Mouse (Mus musculus): ENCODE results near the gene Myo6. TPM values are rescaled to one million over a fixed set of nuclear protein-coding genes. Genes with fewer than 3 reads are reported as not detected.

Gene Myo6
- polyA plus RNA-seq, 1 experiment from 2014 or later: 2.7 TPM

- Histone ChIP-seq H3K4me2 (no peak overlapping the region), H3K27ac (replicated peaks) (no peak overlapping the region), H3K27me3 (no peaks in the 10 kb centered on the region), H3K9ac (no peak overlapping the region), H3K4me1 (replicated peaks) (no peaks in the 10 kb centered on the region), H3K36me3 (replicated peaks) (no peaks in the 10 kb centered on the region), H3K9me3 (replicated peaks) (no peaks in the 10 kb centered on the region), H3K4me3 (replicated peaks) (no peak overlapping the region)
- ATAC-seq (ENCODE audit: insufficient read depth): no peak
- 14% methylated on average over 10 of the region's 10 CpGs for WGBS (ENCODE audit: insufficient replicate concordance)
Observed at GRCm38 (mm10) chr9:80252146-80252545, 87.3 kb downstream of the Myo6 start.

DNA sequence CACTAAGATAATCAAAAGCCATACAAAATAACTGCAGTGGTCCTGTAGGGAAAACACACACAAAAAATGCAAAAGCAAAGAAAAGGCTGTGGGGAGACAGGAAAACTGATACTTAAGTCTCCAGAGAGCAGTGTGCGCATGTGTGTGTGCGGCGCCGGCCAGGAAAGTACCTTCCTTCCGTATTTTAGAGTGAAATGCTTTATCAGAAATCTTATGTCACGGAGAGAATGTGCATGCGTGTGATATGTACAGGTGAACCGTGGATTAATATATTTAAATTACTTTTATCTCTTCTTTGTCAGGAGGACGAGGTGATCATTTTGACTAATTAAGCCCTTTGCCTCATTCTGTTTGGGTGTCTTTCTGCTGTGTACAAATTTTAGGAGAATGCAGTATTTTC, 88.4 kb downstream of the Myo6 start:
- Histone ChIP-seq H3K4me2 (no peak overlapping the region), H3K27me3 (no peaks in the 10 kb centered on the region), H3K36me3 (replicated peaks) (no peaks in the 10 kb centered on the region), H3K9me3 (replicated peaks) (no peaks in the 10 kb centered on the region), H3K27ac (replicated peaks) (no peak overlapping the region), H3K4me1 (replicated peaks) (no peaks in the 10 kb centered on the region), H3K4me3 (replicated peaks) (no peak overlapping the region), H3K9ac (no peak overlapping the region)
- WGBS (ENCODE audit: insufficient replicate concordance): 38% methylated on average over 9 of the region's 9 CpGs
- no peak for ATAC-seq (ENCODE audit: insufficient read depth)

DNA sequence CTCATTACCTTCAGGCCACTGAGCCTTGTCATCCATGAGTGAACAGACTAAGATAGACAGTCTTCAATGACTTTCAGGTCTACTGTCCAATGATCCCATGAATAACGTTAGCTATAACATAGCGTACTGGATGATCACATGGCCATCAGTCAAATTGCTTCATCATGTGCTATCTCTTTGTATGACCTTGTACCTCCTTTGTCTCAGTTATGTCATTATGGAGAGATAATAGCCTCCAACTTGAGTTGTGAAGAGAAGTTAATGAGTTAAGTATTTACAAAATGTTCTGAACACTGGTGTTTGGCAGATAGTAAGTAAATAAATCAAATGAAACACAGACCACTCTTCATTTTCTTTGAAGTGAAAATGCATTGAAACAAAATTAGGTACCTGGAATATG, 91.7 kb downstream of the Myo6 start:
- 75% methylated on average over 2 of the region's 2 CpGs for WGBS (ENCODE audit: insufficient replicate concordance)
- no peak for ATAC-seq (ENCODE audit: insufficient read depth)
- H3K36me3 ChIP-seq (replicated peaks): no peaks in the 10 kb centered on the region

DNA sequence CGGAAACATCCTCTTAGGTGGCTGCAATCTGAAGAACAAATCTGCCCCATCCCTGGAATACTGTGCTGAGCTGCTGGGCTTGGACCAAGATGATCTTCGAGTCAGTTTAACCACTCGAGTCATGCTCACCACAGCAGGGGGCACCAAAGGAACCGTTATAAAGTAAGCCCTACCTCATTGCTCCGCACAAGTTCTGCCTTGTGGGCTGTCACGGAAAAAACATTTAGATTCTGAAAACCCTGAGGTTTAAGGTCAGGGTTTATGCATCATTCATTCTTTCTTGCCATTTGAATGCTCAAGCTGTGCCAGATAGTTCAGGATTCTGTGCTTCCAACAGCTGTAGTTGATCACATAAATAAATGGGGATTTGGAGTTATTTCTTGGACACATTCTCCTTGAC, 93.6 kb downstream of the Myo6 start:
- H3K27ac ChIP-seq (replicated peaks): no peak overlapping the region
- ATAC-seq (ENCODE audit: insufficient read depth): no peak
- no peaks in the 10 kb centered on the region for H3K9me3 ChIP-seq (replicated peaks)
- 20% methylated on average over 6 of the region's 6 CpGs for WGBS (ENCODE audit: insufficient replicate concordance)
- H3K4me1 ChIP-seq (replicated peaks): no peaks in the 10 kb centered on the region
- no peaks in the 10 kb centered on the region for H3K27me3 ChIP-seq
- no peak overlapping the region for H3K4me3 ChIP-seq (replicated peaks)
- H3K9ac ChIP-seq: no peak overlapping the region
- no peak overlapping the region for H3K4me2 ChIP-seq
- no peaks in the 10 kb centered on the region for H3K36me3 ChIP-seq (replicated peaks)

More for the DNA sequence above, 91.7 kb downstream of the Myo6 start:
- H3K9me3 ChIP-seq (replicated peaks): no peaks in the 10 kb centered on the region
- H3K9ac ChIP-seq: no peak overlapping the region
- no peak overlapping the region for H3K27ac ChIP-seq (replicated peaks)
- H3K4me2 ChIP-seq: no peak overlapping the region
- H3K4me1 ChIP-seq (replicated peaks): no peaks in the 10 kb centered on the region
- no peaks in the 10 kb centered on the region for H3K27me3 ChIP-seq
- no peak overlapping the region for H3K4me3 ChIP-seq (replicated peaks)

DNA sequence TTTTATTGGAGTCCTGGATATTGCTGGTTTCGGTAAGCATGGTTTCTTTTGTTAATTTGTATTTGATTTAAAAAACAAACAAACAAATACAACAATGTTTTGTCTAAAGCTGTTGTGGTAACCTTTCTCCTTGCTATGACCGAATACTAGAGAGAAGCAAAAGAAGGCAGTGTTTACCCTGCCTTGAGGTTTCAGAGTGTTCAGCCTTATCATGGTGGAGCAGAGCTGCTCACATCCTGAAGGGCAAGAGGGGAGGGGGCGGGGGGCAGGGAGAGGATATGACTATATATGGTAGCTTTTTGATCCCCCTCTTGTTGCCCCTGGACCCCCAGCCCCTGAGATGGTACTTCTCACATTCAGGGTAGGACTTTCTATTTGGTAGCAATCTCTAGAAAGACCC, 96.1 kb downstream of the Myo6 start:
- Histone ChIP-seq H3K4me2 (no peak overlapping the region), H3K27ac (replicated peaks) (no peak overlapping the region), H3K4me3 (replicated peaks) (no peak overlapping the region), H3K9ac (no peak overlapping the region), H3K4me1 (replicated peaks) (no peaks in the 10 kb centered on the region), H3K36me3 (replicated peaks) (no peaks in the 10 kb centered on the region), H3K27me3 (no peaks in the 10 kb centered on the region), H3K9me3 (replicated peaks) (no peaks in the 10 kb centered on the region)
- WGBS (ENCODE audit: insufficient replicate concordance): 30% methylated on average over 3 of the region's 3 CpGs
- no peak for ATAC-seq (ENCODE audit: insufficient read depth)

DNA sequence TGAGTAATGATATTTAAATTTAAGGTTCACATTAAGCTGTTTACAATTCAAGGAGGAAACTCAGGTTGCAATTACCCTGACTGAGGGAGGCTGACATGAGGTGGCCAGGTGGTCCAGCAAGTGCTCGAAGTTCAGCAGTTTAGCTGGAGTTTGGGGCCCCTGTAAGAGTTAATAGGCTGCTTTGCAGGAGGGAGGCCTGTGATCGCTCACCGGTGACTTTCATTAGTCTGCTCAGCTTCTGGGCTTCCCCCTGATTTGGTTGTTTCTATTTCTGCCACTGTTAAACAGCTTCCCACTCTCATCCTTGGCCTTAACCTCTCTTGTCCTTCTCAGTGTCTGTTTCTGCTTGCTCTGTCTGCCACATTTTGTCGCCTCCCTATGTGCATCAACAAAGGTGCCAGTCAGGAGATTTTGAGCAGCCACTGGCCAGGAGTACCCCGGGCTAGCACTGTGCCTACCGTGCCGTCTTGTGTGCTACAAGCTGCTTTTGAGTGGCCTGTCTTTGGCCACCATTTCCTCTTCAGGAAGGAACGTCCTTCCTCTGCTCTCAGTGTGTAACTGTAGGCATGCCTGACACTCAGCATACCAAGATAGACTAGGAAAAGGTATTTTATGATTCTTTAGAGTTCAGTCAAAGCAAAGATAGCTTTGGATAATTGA, 97.7 kb downstream of the Myo6 start:
- Histone ChIP-seq H3K9me3 (replicated peaks) (no peaks in the 10 kb centered on the region), H3K27me3 (no peaks in the 10 kb centered on the region), H3K36me3 (replicated peaks) (no peaks in the 10 kb centered on the region), H3K4me1 (replicated peaks) (no peaks in the 10 kb centered on the region), H3K4me2 (no peak overlapping the region), H3K27ac (replicated peaks) (no peak overlapping the region), H3K9ac (no peak overlapping the region), H3K4me3 (replicated peaks) (no peak overlapping the region)
- no peak for ATAC-seq (ENCODE audit: insufficient read depth)
- 20% methylated on average over 8 of the region's 8 CpGs for WGBS (ENCODE audit: insufficient replicate concordance)

GRCm38 (mm10) chr9:80266086-80266485, 101.3 kb downstream of the Myo6 start:
- 23% methylated on average over 7 of the region's 7 CpGs for WGBS (ENCODE audit: insufficient replicate concordance)
- ATAC-seq (ENCODE audit: insufficient read depth): no peak
- no peak overlapping the region for H3K4me2 ChIP-seq
- H3K9ac ChIP-seq: no peak overlapping the region
- H3K27ac ChIP-seq (replicated peaks): no peak overlapping the region
- H3K9me3 ChIP-seq (replicated peaks): no peaks in the 10 kb centered on the region
- H3K4me1 ChIP-seq (replicated peaks): no peaks in the 10 kb centered on the region
- no peaks in the 10 kb centered on the region for H3K27me3 ChIP-seq
- no peaks in the 10 kb centered on the region for H3K36me3 ChIP-seq (replicated peaks)
- H3K4me3 ChIP-seq (replicated peaks): no peak overlapping the region

DNA sequence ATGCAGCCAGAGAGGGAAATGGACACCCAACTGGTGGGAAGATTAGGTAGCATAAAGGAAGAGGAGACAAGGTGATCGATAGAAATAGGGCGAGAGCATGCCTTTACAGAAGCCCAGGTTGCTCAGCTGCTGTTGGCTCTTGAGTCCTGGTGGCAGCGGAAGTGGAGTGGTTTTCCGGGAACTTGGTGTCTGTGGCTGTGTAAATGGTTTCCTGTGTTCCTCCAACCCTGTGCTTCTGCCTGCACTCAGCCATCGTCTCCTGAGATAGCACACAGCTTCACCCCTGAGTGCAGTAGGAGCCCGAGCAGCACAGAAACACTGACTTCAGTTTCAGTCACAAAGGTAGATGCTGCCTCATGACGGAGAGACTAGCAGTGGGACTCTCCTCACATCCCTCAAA, 101.7 kb downstream of the Myo6 start:
- Histone ChIP-seq H3K36me3 (replicated peaks) (no peaks in the 10 kb centered on the region), H3K27me3 (no peaks in the 10 kb centered on the region), H3K4me3 (replicated peaks) (no peak overlapping the region), H3K9me3 (replicated peaks) (no peaks in the 10 kb centered on the region), H3K4me2 (no peak overlapping the region), H3K4me1 (replicated peaks) (no peaks in the 10 kb centered on the region), H3K9ac (no peak overlapping the region), H3K27ac (replicated peaks) (no peak overlapping the region)
- 17% methylated on average over 7 of the region's 7 CpGs for WGBS (ENCODE audit: insufficient replicate concordance)
- no peak for ATAC-seq (ENCODE audit: insufficient read depth)

DNA sequence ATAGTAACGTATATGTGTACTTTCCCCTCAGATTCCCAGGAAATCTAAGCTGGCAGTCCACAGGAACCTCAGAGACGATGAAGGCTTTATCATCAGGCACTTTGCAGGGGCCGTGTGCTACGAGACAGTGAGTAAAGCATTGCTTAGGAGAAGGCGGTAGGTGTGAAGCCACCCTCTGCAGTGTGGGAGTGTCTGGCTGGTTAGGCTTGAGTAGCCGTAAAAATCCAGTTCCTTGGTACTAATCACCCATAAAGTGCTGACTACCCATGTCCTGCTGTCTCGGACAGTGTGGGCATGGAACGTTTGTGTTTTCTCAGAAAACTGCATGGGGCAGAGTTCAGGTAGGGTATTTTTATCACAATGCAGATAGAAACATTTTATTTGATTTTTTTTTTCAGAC, 104.8 kb downstream of the Myo6 start:
- no peaks in the 10 kb centered on the region for H3K27me3 ChIP-seq

DNA sequence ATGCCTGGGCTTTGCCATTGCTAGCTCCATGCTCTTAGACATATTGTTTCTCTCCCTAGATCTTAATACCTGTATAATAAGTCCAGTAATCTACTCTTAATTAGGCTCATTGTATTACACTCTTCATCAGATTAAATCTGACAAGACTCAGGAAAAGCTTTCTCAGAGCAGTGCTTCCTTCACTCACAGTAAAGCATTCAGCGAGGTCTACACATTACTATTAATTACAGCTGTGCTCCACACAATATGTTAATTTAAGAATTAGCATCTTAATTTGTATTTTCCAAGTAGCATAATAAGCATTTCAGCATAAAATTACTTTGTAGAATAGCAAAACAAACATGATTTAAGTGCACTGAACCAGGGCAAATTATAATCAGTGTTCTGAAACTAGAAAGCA, 108.1 kb downstream of the Myo6 start:
- Histone ChIP-seq H3K36me3 (replicated peaks) (0 out of 2 replicates have a peak, but pooled peaks cover 6% of the 10 kb centered on the region), H3K4me1 (replicated peaks) (no peaks in the 10 kb centered on the region), H3K27me3 (no peaks in the 10 kb centered on the region), H3K4me2 (no peak overlapping the region), H3K4me3 (replicated peaks) (no peak overlapping the region), H3K27ac (replicated peaks) (no peak overlapping the region), H3K9me3 (replicated peaks) (no peaks in the 10 kb centered on the region), H3K9ac (no peak overlapping the region)
- WGBS (ENCODE audit: insufficient replicate concordance): 66% methylated on average over 1 of the region's 1 CpGs
- ATAC-seq (ENCODE audit: insufficient read depth): no peak

More for the DNA sequence above, 104.8 kb downstream of the Myo6 start:
- no peak overlapping the region for H3K9ac ChIP-seq
- H3K4me2 ChIP-seq: no peak overlapping the region
- no peak overlapping the region for H3K4me3 ChIP-seq (replicated peaks)
- H3K9me3 ChIP-seq (replicated peaks): no peaks in the 10 kb centered on the region
- H3K4me1 ChIP-seq (replicated peaks): no peaks in the 10 kb centered on the region
- WGBS (ENCODE audit: insufficient replicate concordance): 69% methylated on average over 8 of the region's 8 CpGs
- H3K27ac ChIP-seq (replicated peaks): no peak overlapping the region
- no peaks in the 10 kb centered on the region for H3K36me3 ChIP-seq (replicated peaks)
- no peak for ATAC-seq (ENCODE audit: insufficient read depth)

GRCm38 (mm10) chr9:80275053-80275771, 110.4 kb downstream of the Myo6 start:
- H3K4me2 ChIP-seq: no peak overlapping the region
- ATAC-seq (ENCODE audit: insufficient read depth): no peak
- H3K4me3 ChIP-seq (replicated peaks): no peak overlapping the region
- no peaks in the 10 kb centered on the region for H3K9me3 ChIP-seq (replicated peaks)
- H3K9ac ChIP-seq: no peak overlapping the region
- H3K27me3 ChIP-seq: no peaks in the 10 kb centered on the region
- no peak overlapping the region for H3K27ac ChIP-seq (replicated peaks)
- H3K4me1 ChIP-seq (replicated peaks): no peaks in the 10 kb centered on the region
- WGBS (ENCODE audit: insufficient replicate concordance): 64% methylated on average over 8 of the region's 8 CpGs
- H3K36me3 ChIP-seq (replicated peaks): 0 out of 2 replicates have a peak, but pooled peaks cover 6% of the 10 kb centered on the region
